Mouse (Mus musculus) kidney, adult 2 months (tissue): ENCODE measurements around the gene Hps3. TPM values are rescaled to one million over a fixed set of nuclear protein-coding genes. Genes with fewer than 3 reads are reported as not detected.
"Not testable (repeated sequence)": the region's sequence is repeated elsewhere in the genome, so short reads cannot be mapped to it uniquely, and the experiment has no call there.

Experiments used
- DNase-seq: peaks from one replicate; pipeline ENCODE4 v3.0.0; 2021
- H3K27ac ChIP-seq: fragments of 200-500 bp; 2 replicates; pipeline ENCODE4 v1.5.1; 2012; ENCODE audit warnings: low read depth, low read length, control low read depth, inconsistent platforms; ENCODE audit not compliant: insufficient read depth
- H3K27me3 ChIP-seq: fragments of 200-500 bp; replicated peaks from 2 replicates; pipeline ENCODE4 v1.6.1; 2012; ENCODE audit warnings: mild to moderate bottlenecking, moderate library complexity, low read length, inconsistent platforms; ENCODE audit not compliant: control insufficient read depth, insufficient read depth
- H3K36me3 ChIP-seq: fragments of 200-500 bp; 2 replicates; pipeline ENCODE4 v1.6.1; 2012; ENCODE audit warnings: mild to moderate bottlenecking, moderate library complexity, low read length, inconsistent platforms; ENCODE audit not compliant: control insufficient read depth, insufficient read depth
- H3K4me1 ChIP-seq: fragments of 200-500 bp; 2 replicates; pipeline ENCODE4 v1.6.1; 2011; ENCODE audit warnings: low read length; ENCODE audit not compliant: control insufficient read depth, insufficient read depth
- H3K4me3 ChIP-seq: fragments of 200-500 bp; 2 replicates; pipeline ENCODE4 v1.5.1; 2011; ENCODE audit warnings: mild to moderate bottlenecking, low read depth, low read length, control low read depth; ENCODE audit not compliant: insufficient read depth
- CTCF ChIP-seq: fragments of 200-500 bp; conservative IDR thresholded peaks from 2 replicates; pipeline ENCODE4 v1.5.1; 2011; ENCODE audit warnings: low read depth, mild to moderate bottlenecking, control low read depth, low read length, moderate library complexity, mixed read lengths; ENCODE audit not compliant: insufficient read depth, insufficient read length
- POLR2A ChIP-seq: fragments of 200-500 bp; IDR thresholded peaks from one replicate; pipeline ENCODE4 v1.6.1; 2011; ENCODE audit warnings: low read depth, low read length, control low read depth
- WGBS: fragments of 180-500 bp; shearing (Covaris S2); methylation state at CpG from one replicate; pipeline ENCODE4 v1.1.7; 2018; 5-methylcytosine and 5-hydroxymethylcytosine counted together
- polyA plus RNA-seq: library from polyadenylated mRNA; depleted of rRNA; stranded (reverse); fragments of >200 nt; gene quantifications from 2 replicates; pipeline ENCODE4 v1.2.3, GENCODE M21; 2012; rRNA removed

Gene Hps3
- polyA plus RNA-seq, 1 experiment = 13.8 TPM

- H3K27ac ChIP-seq = peak overlapping the region; percentile 3; the same call in 1 of the 2 replicates
- no peak for TF ChIP-seq CTCF
- no peak for TF ChIP-seq POLR2A
- peaks cover 7% of the 10 kb centered on the region; the same call in 1 of the 2 replicates for H3K4me1 ChIP-seq
- no peaks in the 10 kb centered on the region for H3K27me3 ChIP-seq
- 54% methylated on average over 3 of the region's 3 CpGs for whole genome bisulfite sequencing
- no peak overlapping the region for H3K4me3 ChIP-seq
- H3K36me3 ChIP-seq = no peaks in the 10 kb centered on the region
- DNase-seq = no peak
These were observed 74.5 kb downstream of the Hps3 start for GRCm38 (mm10) chr3:19960570-19961114.

GRCm38 (mm10) chr3:19958983-19959382 lies 76.1 kb downstream of the Hps3 start:
- TF ChIP-seq CTCF (no peak), POLR2A (no peak)
- Histone ChIP-seq H3K4me3 (no peak overlapping the region), H3K4me1 (peaks cover 7% of the 10 kb centered on the region; the same call in 1 of the 2 replicates), H3K36me3 (no peaks in the 10 kb centered on the region), H3K27ac (peak overlapping the region; percentile 41), H3K27me3 (no peaks in the 10 kb centered on the region)
- 69% methylated on average over 1 of the region's 1 CpGs for WGBS
- DNase-seq = no peak

GRCm38 (mm10) chr3:19958031-19958430 lies 77.1 kb downstream of the Hps3 start:
- TF ChIP-seq POLR2A = no peak
- Histone ChIP-seq H3K27ac (no peak overlapping the region), H3K4me1 (peaks cover 7% of the 10 kb centered on the region; the same call in 1 of the 2 replicates), H3K27me3 (no peaks in the 10 kb centered on the region), H3K4me3 (no peak overlapping the region), H3K36me3 (no peaks in the 10 kb centered on the region)
- DNase-seq = no peak

- peak within 1 kb of the TSS; percentile 64 for H3K27ac ChIP-seq
- H3K36me3 ChIP-seq = no peaks in the 10 kb centered on the region
- H3K4me1 ChIP-seq = peaks cover 5% of the 10 kb centered on the region; the same call in 1 of the 2 replicates
- no peaks in the 10 kb centered on the region for H3K27me3 ChIP-seq
- no peak for TF ChIP-seq CTCF
- no peak for TF ChIP-seq POLR2A
- WGBS = 41% methylated on average over 5 of the region's 5 CpGs
- H3K4me3 ChIP-seq = no peak within 1 kb of the TSS
- DNase-seq = peak; percentile 51
These were observed 78.2 kb downstream of the Hps3 start, which contains the start of gene Cp for GRCm38 (mm10) chr3:19956885-19957284. Cp (plus strand) TSS chr3:19957054.

GRCm38 (mm10) chr3:19953865-19954264 lies 81.2 kb downstream of the Hps3 start:
- no peaks in the 10 kb centered on the region for H3K27me3 ChIP-seq
- DNase-seq = peak; percentile 93
- TF ChIP-seq CTCF = no peak
- no peak for TF ChIP-seq POLR2A
- whole genome bisulfite sequencing = 19% methylated on average over 3 of the region's 3 CpGs
- no peak overlapping the region for H3K4me3 ChIP-seq
- no peaks in the 10 kb centered on the region for H3K36me3 ChIP-seq
- H3K4me1 ChIP-seq = peaks cover 5% of the 10 kb centered on the region; the same call in 1 of the 2 replicates
- no peak overlapping the region for H3K27ac ChIP-seq

- DNase-seq = no peak
- no peak for TF ChIP-seq CTCF
- peaks cover 5% of the 10 kb centered on the region; the same call in 1 of the 2 replicates for H3K4me1 ChIP-seq
- WGBS = 71% methylated on average over 1 of the region's 1 CpGs
- no peak overlapping the region for H3K4me3 ChIP-seq
- H3K36me3 ChIP-seq = no peaks in the 10 kb centered on the region
- no peaks in the 10 kb centered on the region for H3K27me3 ChIP-seq
- peak overlapping the region; percentile 91 for H3K27ac ChIP-seq
These were observed 81.7 kb downstream of the Hps3 start for GRCm38 (mm10) chr3:19953425-19953824.

GRCm38 (mm10) chr3:19949401-19949800 lies 85.7 kb downstream of the Hps3 start:
- WGBS = 87% methylated on average over 1 of the region's 1 CpGs
- not testable (repeated sequence) for H3K36me3 ChIP-seq, H3K4me1 ChIP-seq, H3K27ac ChIP-seq, DNase-seq, H3K27me3 ChIP-seq, H3K4me3 ChIP-seq

GRCm38 (mm10) chr3:19948552-19948951 lies 86.6 kb downstream of the Hps3 start:
- no peak overlapping the region for H3K4me3 ChIP-seq
- H3K4me1 ChIP-seq = peaks cover 5% of the 10 kb centered on the region; the same call in 1 of the 2 replicates
- no peak for TF ChIP-seq POLR2A
- no peak for TF ChIP-seq CTCF
- H3K27ac ChIP-seq = no peak overlapping the region
- H3K27me3 ChIP-seq = no peaks in the 10 kb centered on the region
- no peaks in the 10 kb centered on the region for H3K36me3 ChIP-seq
- no peak for DNase-seq

Other genes starting within 250 kb of the Hps3 start
- 17.7 and 18.9 TPM in 2 replicates for gene Cp, start 78.3 kb downstream of the Hps3 start, polyA plus RNA-seq
- 3.4 and 4.0 TPM in 2 replicates for gene Hltf, start 22.5 kb upstream of the Hps3 start, polyA plus RNA-seq
- 24.0 and 29.2 TPM in 2 replicates for gene Gyg, start 120.0 kb upstream of the Hps3 start, polyA plus RNA-seq
- 0.15 and 0.34 TPM in 2 replicates for gene Cpa3, start 206.9 kb upstream of the Hps3 start, polyA plus RNA-seq
- gene Cpb1, start 240.4 kb upstream of the Hps3 start, polyA plus RNA-seq = 0.05 TPM in 1 of 2 replicates, not detected in the other